Mouse (Mus musculus) midbrain, postnatal 0 days (tissue): ENCODE data around the gene Ywhah. TPM values are rescaled to one million over a fixed set of nuclear protein-coding genes. Genes with fewer than 3 reads are reported as not detected.

ENCODE experiments used
- ATAC-seq: fragments of 200-750 bp; cut with Nextera tagmentation; 2 replicates; pipeline ENCODE4 v1.8.0; 2017; ENCODE audit warnings: moderate number of reproducible peaks, mild to moderate bottlenecking, moderate TSS enrichment, moderate library complexity; ENCODE audit not compliant: low FRiP score
- DNase-seq: peaks from one replicate; pipeline ENCODE4 v3.0.0-alpha.2; 2015; ENCODE audit warnings: low spot score
- H3K27ac ChIP-seq: fragments of 300-500 bp; sonication (generic); 2 replicates; pipeline ENCODE4 v1.5.1; 2014; ENCODE audit warnings: low read depth, mild to moderate bottlenecking, low read length, mixed read lengths
- H3K27me3 ChIP-seq: fragments of 300-500 bp; sonication (generic); 2 replicates; pipeline ENCODE4 v1.6.1; 2014; ENCODE audit warnings: low read length, control low read depth, mixed read lengths; ENCODE audit not compliant: insufficient read depth
- H3K36me3 ChIP-seq: fragments of 300-500 bp; sonication (generic); 2 replicates; pipeline ENCODE4 v1.6.1; 2014; ENCODE audit warnings: low read length, control low read depth, mixed read lengths; ENCODE audit not compliant: insufficient read depth
- H3K4me1 ChIP-seq: fragments of 300-500 bp; sonication (generic); 2 replicates; pipeline ENCODE4 v1.6.1; 2014; ENCODE audit warnings: mild to moderate bottlenecking, control low read depth, antibody characterized with exemption, low read length, mixed read lengths; ENCODE audit not compliant: insufficient read depth
- H3K4me2 ChIP-seq: fragments of 300-500 bp; sonication (generic); 2 replicates; pipeline ENCODE4 v1.6.1; 2014; ENCODE audit warnings: low read depth, mild to moderate bottlenecking, low read length, mixed read lengths; ENCODE audit not compliant: poor library complexity, severe bottlenecking
- H3K4me3 ChIP-seq: fragments of 300-500 bp; sonication (generic); 2 replicates; pipeline ENCODE4 v1.5.1; 2014; ENCODE audit warnings: low read depth, mild to moderate bottlenecking, low read length, moderate library complexity
- H3K9ac ChIP-seq: fragments of 300-500 bp; sonication (generic); replicated peaks from 2 replicates; pipeline ENCODE4 v1.6.1; 2014; ENCODE audit warnings: mild to moderate bottlenecking, low read length, moderate library complexity, mixed read lengths; ENCODE audit not compliant: poor library complexity, severe bottlenecking
- H3K9me3 ChIP-seq: fragments of 300-500 bp; sonication (generic); 2 replicates; pipeline ENCODE4 v1.6.1; 2016; ENCODE audit warnings: low read length, control low read depth
- CTCF ChIP-seq: IDR thresholded peaks from 2 replicates; pipeline ENCODE4 v1.5.1; 2016; ENCODE audit warnings: antibody characterized with exemption, mild to moderate bottlenecking
- WGBS: fragments of 180-500 bp; shearing (Covaris S2); extraction: QIAGEN DNeasy Blood & Tissue Kit; methylation state at CpG from one replicate; pipeline ENCODE4 v1.1.7; 2014; 5-methylcytosine and 5-hydroxymethylcytosine counted together
- polyA plus RNA-seq: library from polyadenylated mRNA; unstranded; fragments of >200 nt; fragmentation: Nextera tagmentation; extraction: Ambion mirVana; gene quantifications from 2 replicates; pipeline ENCODE4 v1.2.1, GENCODE M21; 2015
- total RNA-seq: library from RNA; depleted of rRNA; stranded (reverse); fragments of >200 nt; gene quantifications from 2 replicates; pipeline ENCODE4 v1.2.3, GENCODE M21; 2014; rRNA removed

Ywhah gene
- total RNA-seq, result 704 and 729 TPM in 2 replicates
- 1,094 and 1,095 TPM in 2 replicates for polyA plus RNA-seq

DNA sequence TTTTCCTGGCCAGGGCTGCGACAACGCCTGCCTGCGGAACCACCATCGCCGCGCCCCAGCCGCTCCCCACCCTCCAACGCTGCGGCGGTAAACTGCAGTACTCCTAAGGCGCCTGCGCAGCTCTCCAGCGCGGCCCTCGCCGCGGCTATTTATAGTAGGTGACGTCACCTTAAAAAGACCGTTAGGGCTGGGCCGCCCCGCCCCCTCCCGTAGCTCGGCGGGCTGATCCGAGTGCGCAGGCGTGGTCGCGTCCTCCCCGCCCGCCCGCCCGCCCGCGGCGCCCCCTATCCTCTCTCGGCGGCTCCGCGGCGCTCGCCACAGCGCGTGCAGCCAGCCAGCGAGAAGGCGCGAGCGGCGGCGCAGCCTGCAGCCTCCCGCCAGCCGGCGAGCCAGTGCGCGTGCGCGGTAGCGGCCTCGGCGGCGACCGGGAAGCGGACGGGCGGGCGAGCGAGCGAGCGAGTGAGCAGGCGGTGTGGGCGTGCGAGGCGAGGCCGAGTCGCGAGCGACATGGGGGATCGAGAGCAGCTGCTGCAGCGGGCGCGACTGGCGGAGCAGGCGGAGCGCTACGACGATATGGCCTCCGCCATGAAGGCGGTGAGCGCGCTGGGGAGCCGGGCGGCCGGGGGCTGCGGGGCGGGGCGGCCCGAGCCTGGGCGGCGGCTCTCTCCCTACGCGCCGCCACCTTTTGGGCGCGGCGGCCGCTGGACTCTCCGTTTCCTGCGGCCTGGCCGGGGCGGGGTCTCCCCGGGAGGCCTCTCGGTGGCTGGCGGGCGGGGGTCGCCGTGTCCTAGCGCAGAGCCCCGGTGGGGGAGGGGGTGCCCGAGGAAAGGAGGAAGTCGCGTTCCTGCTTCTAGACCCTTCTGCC, at the start of gene Ywhah:
Ywhah (plus strand) TSS at position 256 of the 865 bp plus-strand sequence.
- H3K36me3 ChIP-seq, result no peaks in the 10 kb centered on the region
- peak; percentile 99 for DNase-seq
- H3K9me3 ChIP-seq, result no peaks in the 10 kb centered on the region
- peak; percentile 54 for TF ChIP-seq CTCF
- H3K27me3 ChIP-seq, result no peaks in the 10 kb centered on the region
- H3K4me3 ChIP-seq, result peak within 1 kb of the TSS; percentile 80
- peak within 1 kb of the TSS; percentile 97 for H3K9ac ChIP-seq
- peak within 1 kb of the TSS; percentile 98 for H3K27ac ChIP-seq
- WGBS, result 1% methylated on average over 94 of the region's 121 CpGs
- peak; percentile 97 for ATAC-seq
- peak within 1 kb of the TSS; percentile 67 for H3K4me2 ChIP-seq
- peaks cover 19% of the 10 kb centered on the region for H3K4me1 ChIP-seq

DNA sequence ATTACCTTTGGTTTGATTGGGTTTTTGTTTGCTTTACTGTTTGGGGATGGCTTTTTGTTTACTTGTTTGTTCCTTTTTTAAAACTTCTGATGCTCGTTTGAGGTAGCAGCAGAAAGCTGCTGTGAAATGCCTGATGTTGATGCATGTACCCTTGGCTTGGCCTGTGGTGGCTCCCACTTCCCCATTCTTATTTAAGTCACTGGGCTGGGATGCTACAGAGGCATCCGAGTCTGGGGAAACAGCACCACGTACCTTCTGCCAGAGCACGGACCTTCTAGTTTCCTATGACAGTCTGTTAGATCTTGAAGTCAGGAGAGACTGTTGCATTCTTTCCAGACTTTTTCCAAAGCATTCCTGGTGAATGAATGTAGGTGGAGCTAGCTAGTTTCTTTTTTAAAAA, 42.1 kb upstream of the Ywhah start:
- no peak for TF ChIP-seq CTCF
- Histone ChIP-seq H3K36me3 (peaks cover 14% of the 10 kb centered on the region), H3K9ac (no peak overlapping the region), H3K4me1 (no peaks in the 10 kb centered on the region), H3K27ac (no peak overlapping the region), H3K4me3 (no peak overlapping the region), H3K4me2 (no peak overlapping the region), H3K9me3 (no peaks in the 10 kb centered on the region), H3K27me3 (no peaks in the 10 kb centered on the region)
- DNase-seq (no peak), ATAC-seq (no peak)
- WGBS, result 82% methylated on average over 4 of the region's 4 CpGs

DNA sequence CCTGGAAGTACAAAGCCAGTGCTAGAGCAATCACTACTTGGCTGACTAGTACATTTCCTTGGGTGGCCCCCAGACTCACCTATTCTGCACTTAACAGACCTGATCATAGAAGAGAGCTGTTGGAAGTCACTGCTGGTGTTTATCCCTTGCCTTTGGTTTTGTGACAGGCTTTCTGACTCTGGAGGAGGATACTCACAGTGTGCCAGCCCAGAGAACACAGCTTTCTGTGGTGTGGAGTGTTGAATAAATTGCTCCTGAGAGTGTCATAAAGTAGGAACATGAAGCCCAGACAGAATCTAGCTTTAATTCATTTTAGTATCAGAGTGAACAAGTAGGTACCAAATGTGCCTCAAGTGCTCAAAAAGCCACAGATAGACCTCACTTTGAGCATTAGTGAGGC, 41.4 kb upstream of the Ywhah start:
- Histone ChIP-seq H3K27ac (no peak overlapping the region), H3K9ac (no peak overlapping the region), H3K4me3 (no peak overlapping the region), H3K36me3 (peaks cover 14% of the 10 kb centered on the region), H3K27me3 (no peaks in the 10 kb centered on the region), H3K4me2 (no peak overlapping the region), H3K9me3 (no peaks in the 10 kb centered on the region), H3K4me1 (no peaks in the 10 kb centered on the region)
- TF ChIP-seq CTCF, result no peak
- DNase-seq, result no peak
- ATAC-seq, result no peak

DNA sequence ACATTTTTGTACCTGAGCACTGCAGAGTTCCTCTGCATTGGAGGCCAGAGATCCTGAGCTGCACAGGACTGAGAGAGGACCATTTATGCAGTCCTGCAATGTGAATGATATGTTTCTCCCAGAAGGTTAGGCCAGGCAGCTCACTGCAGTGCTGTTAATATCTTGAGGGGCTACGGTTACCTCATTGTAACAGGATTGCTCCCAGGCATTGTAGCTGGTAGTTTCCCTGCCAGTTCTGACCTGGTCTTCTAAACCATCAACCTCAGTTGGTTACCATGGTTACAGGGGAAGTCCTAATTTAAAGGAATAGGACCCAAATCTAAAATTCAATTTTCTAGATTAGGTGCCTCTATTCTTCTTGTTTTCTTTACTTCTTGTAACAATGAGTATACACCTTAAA, 33.2 kb upstream of the Ywhah start:
- no peak for DNase-seq
- 28% methylated on average over 1 of the region's 1 CpGs for WGBS
- H3K27ac ChIP-seq, result peak overlapping the region; percentile 13

DNA sequence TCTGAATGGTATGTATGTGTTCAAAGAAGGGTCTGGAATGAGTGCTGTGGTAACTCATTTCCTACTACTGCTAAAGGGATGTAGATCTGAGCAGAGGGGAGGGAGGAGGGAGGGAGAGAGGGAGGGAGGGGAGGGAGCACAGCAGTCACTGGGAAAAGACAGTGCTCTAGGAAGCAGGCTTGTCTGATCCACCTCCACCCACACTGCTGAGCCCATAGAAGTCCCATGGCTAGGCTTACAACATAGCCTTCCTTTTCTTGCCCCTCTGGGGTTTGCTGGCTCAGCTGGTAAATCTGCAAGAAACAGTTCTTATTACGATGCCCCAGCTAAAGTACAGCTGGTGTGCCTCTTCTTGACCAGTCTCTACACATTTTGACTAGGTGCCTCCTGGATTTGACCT, 30.7 kb upstream of the Ywhah start:
- no peak overlapping the region for H3K4me2 ChIP-seq
- no peaks in the 10 kb centered on the region for H3K27me3 ChIP-seq
- H3K36me3 ChIP-seq, result peaks cover 9% of the 10 kb centered on the region; the same call in 1 of the 2 replicates
- DNase-seq, result no peak
- H3K9me3 ChIP-seq, result no peaks in the 10 kb centered on the region
- no peak overlapping the region for H3K9ac ChIP-seq
- H3K4me1 ChIP-seq, result no peaks in the 10 kb centered on the region
- no peak for ATAC-seq
- 42% methylated on average over 1 of the region's 1 CpGs for WGBS
- no peak for TF ChIP-seq CTCF
- no peak overlapping the region for H3K4me3 ChIP-seq
- no peak overlapping the region for H3K27ac ChIP-seq

More for the DNA sequence above, 33.2 kb upstream of the Ywhah start:
- Histone ChIP-seq H3K27me3 (no peaks in the 10 kb centered on the region), H3K4me1 (no peaks in the 10 kb centered on the region), H3K4me2 (no peak overlapping the region), H3K36me3 (peaks cover 18% of the 10 kb centered on the region), H3K9me3 (no peaks in the 10 kb centered on the region), H3K4me3 (no peak overlapping the region), H3K9ac (no peak overlapping the region)
- TF ChIP-seq CTCF, result no peak
- peak; percentile 50; the same call in 1 of the 2 replicates for ATAC-seq

DNA sequence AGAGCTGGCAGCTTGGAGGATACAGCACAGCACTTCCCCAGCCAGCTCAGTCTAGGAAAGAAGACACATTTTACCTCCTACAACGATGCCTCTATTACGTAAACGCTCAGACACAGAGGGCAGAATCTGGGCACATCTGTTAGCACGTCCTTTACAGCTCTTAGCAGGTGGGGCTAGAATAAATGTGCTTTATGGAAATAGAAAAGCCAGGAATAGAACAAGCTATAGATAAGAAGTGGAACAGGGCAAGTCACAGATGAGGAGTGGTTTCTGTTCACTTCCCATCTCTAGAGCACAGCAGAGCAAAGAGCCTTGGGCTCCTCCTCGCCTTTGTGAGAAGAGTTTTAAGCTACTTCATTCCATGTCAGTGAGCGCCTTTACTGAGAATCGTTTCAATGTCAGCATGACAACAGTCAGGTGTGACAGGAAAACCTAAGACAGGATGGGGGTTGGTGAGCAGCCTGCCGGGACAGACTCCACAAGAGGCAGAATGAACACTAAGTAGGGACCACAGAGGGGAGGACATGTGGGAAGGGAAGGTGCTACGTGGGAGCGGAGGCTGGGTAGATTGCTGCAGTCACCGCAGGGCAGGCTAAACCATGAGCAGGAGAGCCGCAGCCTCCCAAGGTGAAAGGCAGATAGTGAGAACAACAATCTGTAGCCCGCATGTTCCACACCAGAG, 28.5 kb upstream of the Ywhah start:
- Histone ChIP-seq H3K9ac (no peak overlapping the region), H3K4me1 (no peaks in the 10 kb centered on the region), H3K27ac (peak overlapping the region; percentile 59; the same call in 1 of the 2 replicates), H3K4me3 (no peak overlapping the region), H3K36me3 (0 out of 2 replicates have a peak, but pooled peaks cover 5% of the 10 kb centered on the region), H3K4me2 (no peak overlapping the region), H3K27me3 (no peaks in the 10 kb centered on the region), H3K9me3 (no peaks in the 10 kb centered on the region)
- 78% methylated on average over 13 of the region's 13 CpGs for WGBS
- ATAC-seq (no peak), DNase-seq (no peak)
- TF ChIP-seq CTCF, result no peak
